Mouse (Mus musculus): ENCODE data around the gene Olfr122.

Olfr122 gene

DNA sequence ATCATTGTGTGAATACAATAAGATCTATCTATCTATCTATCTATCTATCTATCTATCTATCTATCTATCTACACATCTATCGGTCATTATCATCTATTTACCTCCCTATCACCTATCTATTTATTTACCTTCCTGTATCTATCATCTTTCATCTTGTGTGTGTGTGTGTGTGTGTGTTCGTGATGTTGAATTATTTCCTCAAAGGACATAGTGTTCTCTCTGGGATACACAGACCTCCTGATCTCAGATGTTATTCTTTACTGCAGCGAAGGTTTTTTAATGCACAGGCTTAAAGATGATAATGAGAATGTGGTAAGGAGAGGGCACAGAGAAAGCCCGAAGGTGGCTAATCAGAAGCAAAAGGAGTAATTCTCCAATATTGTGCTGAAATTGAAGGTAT lies at the start of gene Olfr122:
TSS of gene Olfr122 (plus strand) at position 301 of the 400 bp plus-strand sequence.
- DNase-seq (ENCODE audit: low spot score), result no peak

DNA sequence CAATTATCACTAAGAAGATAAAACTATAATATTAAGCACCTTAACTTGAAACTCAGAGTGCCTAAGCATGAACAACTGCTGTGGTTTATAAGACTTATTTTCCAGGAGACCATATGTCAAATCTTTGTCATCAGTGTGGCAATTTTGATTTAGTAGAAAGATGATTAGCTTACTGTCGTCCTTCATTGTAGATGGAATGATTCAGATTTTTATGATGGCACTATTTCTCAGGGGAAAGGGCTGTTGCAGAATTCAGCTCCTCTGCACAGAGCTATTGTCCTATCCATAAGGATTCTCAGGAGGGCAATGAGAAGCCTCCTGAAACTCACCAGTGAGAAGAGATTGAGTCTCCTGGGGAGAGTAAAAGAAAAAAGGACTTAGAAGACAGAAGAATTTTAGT lies 46.9 kb upstream of the Olfr122 start, which contains the start of gene Olfr120:
TSS of gene Olfr120 (plus strand) at position 301 of the 400 bp plus-strand sequence.
- no peak for DNase-seq (ENCODE audit: low spot score)

DNA sequence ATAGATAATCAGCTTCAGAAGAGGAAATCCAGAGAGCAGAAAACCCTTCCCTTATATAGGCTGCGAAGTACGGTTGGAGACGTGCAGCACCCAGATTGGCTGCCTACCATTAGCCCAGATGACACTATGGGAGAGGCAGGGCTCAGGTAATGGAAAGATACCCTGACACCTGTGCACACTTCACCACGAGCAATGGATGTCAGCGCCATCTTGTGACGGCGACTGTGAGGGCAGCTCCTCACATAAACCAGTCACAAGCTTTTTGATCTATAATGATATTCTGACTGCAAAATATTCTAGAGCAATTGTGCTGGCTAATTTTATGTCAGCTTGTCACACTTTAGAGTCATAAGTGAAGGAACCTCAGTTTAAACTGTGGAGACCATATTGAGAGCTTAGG lies 30.3 kb upstream of the Olfr122 start:
- no peak for DNase-seq (ENCODE audit: low spot score)

DNA sequence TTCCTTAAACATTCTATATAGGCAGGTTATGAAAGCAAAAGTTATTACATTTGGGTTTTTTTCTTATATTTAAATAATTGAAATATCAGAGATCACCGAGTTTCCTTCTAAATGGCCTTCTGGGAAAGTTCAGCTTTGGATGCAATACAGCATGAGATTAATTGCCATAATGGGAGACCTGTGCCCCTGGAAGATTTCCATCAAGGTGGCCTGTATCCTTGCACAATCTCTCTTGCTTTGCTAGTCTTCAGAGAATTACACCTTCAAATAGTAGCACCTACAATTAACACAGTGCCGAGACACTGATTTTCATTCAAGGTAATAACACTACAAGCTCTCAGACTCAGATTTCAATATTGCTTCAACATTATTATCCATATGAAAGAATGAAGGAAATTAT lies 24.8 kb downstream of the Olfr122 start, which contains the start of gene Olfr123:
TSS of gene Olfr123 (plus strand) at position 301 of the 400 bp plus-strand sequence.
- DNase-seq (ENCODE audit: low spot score), result no peak

DNA sequence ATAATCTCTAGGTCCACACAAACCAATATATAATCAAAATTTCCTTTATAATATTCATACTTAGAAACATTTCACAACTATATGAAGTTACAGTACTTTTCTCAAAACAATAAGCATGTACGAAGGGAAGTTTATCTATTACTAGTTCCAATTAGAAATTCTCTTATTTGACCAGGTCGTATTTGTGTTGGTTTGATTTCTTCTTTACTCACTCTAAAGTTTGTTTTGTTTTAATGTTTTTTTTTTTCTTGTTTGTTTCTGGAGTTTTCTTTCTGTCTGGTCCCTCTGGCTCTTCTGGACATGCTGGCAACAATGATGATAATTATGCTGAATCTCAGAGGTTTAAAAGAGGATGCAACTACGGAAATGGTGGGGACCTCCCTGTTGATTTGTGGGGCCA lies 31.2 kb downstream of the Olfr122 start, which contains the start of gene Olfr124:
TSS of gene Olfr124 (plus strand) at position 301 of the 400 bp plus-strand sequence.
- DNase-seq (ENCODE audit: low spot score), result no peak
